Mouse (Mus musculus) kidney, adult 11 months (tissue): ENCODE measurements around the gene Tmem163.
A peak's percentile ranks its signal among the peaks of the same experiment; 100 is the strongest.

Source experiments
- DNase-seq: peaks from one replicate; pipeline ENCODE4 v3.0.0; 2022

Tmem163 gene

DNA sequence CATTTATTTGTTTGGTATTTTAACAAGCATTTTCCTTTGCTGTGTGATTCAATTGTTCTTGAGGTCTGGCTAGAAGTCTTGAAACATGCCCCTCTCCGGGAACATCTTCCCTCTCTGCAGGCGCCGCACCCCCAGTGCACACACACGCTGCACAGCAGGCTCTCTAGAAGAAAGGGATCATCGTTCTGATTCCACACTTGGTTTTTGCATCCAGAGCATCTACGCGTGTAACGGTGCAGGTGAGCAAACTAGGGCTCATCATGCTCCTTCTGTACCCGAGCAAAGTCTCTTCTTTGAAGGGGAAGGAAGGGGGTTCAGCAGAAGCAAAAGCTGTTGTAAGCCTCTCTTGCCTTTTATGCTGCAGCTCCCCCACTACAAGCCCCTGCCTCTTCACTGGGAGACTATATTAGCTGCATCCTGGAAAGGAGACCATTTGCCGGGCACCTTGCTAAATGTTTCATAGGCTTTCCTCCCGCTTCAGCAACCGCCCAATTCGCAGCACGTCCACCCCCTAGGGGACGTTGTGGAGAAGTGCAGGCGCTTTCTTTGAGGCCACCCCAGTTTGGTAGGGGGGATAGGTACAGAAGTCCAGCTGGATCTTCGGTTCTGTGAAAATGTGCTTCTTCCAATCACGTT is at the start of gene Tmem163:
Tmem163 (minus strand) TSS at position 51 of the 636 bp plus-strand sequence.
- DNase-seq = no peak

DNA sequence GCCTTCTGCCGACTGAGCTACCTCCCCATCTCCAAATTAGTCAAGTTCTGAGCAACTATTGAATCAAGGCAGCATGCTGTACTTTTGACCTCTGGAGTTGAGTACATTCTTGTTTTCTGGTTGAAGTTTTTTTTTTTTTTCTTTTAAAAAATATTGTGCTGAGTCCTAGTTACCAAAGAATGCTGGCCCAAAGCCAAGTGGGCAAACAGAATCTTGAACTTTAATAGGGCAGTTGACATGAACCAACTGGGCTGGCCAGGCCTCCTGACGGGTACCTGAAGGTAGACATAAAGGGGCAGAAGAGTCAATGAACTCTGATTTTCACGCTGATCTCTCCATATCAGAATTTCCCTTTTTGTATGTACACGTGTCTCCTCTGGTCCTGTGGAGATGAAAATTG is 49.7 kb upstream of the Tmem163 start, which contains the start of gene Acmsd:
Acmsd (plus strand) TSS at position 318 of the 400 bp plus-strand sequence.
- peak; percentile 80 for DNase-seq

DNA sequence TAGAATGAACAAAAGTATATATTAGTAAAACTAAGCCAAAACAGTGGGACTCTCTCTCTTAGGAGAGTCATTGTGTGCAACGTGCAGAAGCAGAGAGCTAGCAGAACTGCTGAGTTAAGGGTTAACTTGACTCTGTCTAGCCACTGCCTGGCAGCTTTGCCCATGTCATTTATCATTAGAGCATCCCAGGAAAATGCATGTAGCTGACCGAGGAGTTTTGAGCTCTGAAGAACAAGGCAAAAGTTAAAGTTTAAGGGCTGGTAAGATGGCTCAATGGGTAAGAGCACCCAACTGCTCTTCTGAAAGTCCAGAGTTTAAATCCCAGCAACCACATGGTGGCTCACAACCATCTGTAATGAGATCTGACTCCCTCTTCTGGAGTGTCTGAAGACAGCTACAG is 44.2 kb upstream of the Tmem163 start:
- DNase-seq = peak; percentile 79

DNA sequence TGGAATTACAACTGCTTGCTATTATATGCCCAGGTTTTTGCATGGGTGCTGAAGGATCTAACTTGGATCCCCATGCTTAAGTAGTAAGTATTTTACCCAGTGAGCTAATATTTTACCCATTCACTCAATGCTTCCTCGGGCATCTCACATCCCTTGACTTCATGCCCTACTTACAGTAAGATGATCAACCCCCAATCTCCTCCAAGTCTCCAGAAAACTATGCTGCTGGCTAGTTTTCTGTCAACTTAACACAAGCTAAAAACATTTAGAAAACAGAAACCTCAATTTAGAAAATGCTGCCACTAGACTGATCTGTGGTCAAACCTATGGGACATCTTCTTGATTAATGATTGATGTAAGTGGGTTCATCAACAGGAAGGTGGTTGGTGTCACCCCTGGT is 38.9 kb upstream of the Tmem163 start:
- DNase-seq = no peak

DNA sequence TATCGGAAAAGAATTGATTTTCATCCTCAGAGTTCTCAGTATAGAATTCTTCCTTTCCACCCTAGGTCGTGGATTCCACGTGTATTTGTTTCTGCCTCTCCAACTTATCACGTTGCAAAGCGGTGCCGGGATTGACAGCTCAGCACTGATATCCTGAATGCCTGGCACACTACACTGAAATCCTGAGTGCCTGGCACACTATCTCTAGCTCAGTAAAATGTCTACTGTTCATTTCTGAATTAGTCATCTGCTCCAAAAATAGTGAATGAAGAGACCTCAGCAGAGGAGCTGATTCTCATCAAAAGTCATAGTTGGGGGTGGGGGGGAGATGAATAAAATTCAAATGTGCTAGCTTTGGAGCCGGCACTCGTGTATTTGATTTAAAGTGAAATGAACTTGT is 37.1 kb upstream of the Tmem163 start:
- no peak for DNase-seq

DNA sequence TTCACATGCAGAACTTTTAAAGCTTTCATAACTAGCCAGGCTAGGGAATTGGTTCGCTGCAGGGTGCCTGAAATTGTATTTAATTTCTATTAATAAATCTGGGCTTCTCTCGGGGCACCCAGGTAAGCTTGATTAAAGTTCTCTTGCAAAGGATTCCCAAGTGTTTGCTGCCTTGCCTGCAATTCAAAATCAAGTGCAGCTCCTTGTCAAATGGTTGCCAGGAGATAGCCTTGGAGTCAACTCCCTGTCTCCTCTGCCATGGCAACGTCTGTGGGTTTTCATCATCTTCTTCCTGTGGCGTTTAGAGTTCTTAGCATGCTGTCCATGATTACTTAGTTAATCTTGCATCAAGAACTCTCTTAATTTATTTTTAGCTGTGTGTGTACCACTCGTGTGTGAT is 26.9 kb upstream of the Tmem163 start:
- no peak for DNase-seq

DNA sequence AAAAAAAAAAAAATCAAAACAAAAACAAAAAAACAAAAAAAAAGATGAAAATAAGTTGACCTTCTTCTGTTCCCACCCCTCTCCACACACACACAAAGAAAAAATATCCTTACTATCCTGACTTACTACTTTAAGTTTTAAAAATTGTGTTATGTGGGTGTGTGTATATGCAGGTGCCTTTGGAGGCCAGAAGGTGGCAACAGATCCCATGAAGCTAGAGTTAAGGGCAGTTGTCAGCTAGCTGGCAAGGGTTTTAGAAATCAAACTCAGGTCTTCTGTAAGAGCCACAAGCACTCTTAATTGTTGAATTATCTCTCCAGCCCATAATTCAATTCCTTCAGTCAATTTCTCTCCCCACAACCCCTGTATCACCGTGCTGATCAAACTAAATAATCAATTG is 22.8 kb upstream of the Tmem163 start:
- DNase-seq = no peak

DNA sequence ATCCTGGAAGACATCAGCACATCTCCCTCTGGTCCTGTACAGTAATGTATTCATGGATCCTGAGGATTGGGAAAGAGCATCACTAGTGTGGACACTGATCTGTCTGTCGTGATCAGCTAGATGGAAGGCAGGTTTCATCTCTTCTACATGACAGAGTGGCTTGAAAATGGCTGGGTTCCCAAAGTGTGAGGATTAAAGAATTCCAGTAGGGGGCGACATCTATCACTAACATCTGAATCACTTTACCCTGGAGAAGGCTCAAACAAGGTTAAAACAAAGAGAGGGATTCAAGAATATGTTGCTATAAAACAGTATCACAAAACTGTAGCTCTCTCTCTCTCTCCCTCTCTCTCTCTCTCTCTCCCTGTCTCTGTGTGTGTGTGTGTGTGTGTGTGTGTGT is 17.2 kb upstream of the Tmem163 start:
- DNase-seq = no peak

DNA sequence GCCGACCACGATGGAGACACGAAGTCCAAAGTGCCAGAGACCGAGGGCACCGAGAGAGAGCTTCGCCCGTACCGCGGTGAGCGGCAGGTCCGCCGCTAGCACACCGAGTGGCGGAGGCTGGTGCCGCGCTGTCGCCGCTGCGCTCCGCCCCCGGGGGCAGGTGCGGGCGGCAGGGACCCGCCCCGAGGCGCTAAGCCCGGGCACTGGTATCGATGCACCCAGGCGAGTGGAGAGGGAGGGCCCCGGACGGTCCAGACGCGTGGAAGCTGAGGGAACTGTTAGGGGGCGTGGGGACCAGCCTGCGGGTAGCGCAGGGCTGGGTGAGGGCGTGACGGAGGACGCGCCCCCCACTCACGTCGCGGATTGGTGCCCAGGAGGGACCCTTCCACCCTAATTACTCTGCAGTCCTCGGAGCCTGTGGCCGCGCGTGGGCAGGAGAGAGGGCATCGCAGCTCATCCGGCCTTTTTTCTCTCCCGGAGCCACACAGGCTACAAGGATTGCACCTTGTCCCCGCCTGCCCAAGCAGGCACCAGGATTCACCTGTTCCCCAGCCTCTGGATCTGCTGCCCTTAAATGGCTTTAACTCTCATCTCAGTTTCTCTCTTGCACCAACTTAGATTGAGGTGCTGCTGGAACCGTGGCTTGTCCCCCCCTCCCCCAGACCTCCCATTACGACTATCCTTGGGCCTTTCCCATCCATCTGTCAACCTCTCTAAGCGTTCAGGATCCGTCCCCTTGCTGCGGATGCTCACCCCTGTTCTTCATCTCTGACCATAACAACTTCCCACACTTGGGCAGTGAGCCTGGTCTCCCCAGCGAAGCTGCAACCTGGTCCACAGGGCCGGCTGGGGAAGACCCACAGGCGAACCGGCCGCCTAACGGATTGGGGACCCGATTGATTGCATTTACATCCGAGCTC is 1.4 kb downstream of the Tmem163 start:
- peak; percentile 18 for DNase-seq

DNA sequence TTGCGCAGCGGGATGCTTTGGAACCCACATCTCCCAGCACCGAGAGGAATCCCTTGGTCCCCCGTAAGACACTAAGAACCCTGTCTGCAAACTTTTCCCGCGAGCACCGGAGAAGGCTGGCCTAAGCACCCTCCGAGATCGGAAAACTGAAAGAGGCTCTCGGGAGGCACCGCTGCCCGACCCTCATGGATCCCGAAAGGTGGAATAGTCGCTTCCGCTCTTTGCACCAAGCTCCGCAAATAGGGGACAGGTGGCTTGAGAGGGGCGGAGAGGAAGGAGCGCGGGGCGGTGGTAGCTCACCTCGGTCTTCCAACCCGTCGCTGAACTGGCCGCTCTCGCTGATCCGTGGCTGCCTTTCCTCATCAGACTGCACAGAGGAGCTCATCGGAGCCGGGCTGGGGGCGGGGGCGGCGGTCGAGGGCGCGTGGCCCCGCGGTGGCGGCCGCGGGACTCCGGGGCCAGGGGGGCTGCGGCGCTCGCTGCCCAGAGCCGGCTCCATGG is 2.2 kb downstream of the Tmem163 start:
- DNase-seq = no peak

DNA sequence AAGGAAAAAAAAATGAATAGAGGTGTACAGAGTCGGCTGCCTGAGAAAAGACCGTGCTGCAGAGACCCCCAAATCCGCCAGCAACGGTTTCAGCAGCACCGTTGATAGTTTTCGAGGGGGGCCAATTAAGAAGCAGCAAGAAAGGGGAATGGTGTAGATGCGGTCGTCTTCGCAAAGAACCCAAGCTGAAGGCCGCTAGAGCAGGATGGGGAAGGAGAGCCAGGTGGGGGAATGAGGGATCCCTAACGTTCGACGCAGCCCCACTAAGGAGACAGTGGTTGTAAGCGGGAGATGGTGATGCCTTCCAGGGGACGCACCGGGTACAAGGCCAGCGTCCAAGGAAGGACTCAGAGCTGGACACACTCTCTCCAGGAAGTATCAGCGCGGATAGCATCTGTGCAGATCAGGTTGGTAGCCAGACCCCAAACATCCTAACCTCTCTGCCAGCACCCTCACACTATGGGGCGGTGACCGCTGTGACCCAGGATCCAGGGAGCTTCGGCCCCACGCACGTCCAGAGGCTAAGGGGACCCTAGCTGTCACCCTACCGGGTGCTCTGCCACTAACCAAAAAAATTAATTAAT is 2.7 kb downstream of the Tmem163 start:
- no peak for DNase-seq

DNA sequence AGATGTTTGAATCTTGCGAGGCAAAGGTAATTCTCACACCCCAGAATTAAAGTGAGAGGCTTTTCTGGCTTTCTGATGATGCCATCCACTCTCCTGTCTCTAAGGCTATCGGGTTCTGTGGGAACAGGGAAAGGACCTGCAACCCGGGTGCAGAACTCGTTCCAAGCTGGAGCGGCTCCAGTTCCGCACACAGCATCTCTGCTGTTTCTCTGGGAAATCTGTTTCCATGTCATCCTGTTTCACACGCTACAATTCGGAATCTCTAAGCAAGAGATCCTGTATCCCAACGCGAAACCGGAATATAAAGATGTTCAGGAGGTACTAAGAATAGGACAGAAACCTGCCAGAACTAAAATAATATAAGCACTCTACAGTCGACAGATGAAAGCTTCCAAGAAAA is 3.2 kb downstream of the Tmem163 start:
- DNase-seq = no peak

DNA sequence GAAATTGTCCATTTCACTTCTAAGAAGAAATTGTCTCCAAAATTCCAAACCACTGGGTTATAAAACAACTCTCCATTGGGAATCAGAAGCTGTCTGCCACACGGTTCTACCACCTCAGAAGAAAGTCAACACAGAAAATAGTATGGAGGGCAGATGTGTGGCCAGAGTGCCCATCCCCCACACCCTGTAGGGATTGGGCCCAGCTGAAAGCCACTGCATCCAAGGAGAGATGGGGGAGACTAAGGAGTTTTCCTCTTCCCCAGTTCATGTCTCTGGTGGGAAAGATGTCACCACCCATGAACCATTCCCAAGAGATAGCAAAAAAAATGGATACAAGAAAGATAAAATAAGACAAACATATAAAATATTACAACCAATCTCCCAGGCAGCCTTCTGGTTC is 4.1 kb downstream of the Tmem163 start:
- DNase-seq = no peak

DNA sequence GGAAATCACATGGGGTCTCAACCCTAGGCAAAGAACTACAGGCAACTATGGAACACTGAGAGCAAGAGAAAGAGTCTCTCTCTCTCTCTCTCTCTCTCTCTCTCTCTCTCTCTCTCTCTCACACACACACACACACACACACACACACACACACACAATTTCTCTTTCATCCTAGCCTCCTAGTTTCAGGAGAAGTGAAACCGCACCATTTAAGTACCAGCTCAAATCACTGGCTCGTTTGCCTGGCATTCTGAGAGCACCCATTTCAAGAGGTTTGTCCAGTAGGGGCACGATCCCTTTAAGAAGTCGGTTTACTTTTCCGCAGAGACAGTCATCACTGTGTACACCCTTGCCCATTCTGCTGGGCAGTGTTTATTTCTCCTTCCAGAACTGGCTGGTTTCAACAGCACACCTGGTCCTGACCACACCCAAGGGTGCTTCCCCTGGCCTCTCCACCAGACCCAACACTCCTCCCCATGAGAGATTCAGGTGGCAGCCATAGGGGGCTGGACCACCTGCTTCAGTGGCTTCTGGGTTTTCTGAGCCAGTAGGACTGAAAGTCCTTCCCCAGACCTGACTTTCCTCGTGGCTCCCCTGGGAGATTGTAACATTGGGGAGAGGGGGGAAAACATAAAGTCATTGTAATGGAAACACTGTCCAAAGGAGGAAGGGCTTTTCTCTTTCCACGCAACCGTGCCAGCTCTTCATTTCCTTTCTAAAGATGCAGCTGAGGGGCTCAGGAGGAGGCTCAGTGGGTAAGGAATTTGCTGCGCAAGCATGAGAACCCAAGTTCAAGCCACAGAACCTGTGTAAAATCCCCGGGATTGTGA is 5.9 kb downstream of the Tmem163 start:
- DNase-seq = no peak

DNA sequence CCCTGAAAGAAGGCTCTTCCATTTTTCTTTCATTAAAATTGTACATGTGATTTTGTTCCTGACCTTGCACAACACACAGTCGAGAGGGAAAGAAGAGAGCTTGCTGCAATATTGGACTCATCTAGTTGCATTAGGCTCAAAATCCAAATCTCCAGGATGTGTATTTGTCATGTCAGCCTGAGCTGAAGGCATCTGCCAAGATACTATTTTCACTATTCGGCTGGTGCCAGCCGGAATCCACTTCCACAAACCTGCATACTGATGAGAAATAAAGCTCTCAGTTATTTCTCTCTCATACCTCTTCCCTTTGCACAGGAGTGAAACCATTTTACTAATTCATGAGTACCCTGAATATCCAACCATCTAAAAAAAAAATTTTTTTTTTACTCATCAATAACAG is 11.2 kb downstream of the Tmem163 start:
- DNase-seq = no peak

DNA sequence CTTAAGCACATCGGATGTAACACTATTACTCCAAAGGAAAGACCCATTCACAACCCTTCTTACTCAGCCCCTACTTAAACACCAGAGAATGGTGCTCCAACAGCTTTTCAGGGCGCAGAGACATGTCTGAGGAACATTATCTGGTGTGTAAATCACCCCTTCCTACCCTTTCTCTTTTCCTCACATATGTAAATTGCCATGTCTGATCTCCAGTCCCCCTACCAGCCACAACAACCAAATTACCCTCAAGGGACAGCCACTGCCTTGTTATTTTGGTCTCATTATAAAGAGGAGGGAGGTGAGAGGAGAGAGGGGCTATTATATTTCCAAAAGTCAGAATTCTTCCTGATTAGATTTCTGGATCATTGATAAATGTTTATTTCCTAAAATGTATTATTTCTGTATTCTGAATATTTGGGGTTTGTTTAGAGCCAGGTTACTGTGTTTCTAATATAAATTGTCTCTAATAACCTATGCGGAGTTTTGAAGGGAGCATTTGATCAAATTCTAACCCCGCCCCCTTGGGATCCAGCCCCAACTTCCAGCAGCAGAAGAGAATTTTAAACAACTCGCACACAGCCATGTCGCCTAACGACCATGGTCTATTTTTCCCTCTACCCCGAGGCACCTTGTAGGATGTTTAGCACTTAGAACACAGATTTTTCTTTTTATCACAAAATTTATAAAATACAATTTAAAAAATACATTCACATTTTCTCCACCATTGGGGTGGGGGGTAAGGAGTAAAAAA is 12.1 kb downstream of the Tmem163 start:
- no peak for DNase-seq

DNA sequence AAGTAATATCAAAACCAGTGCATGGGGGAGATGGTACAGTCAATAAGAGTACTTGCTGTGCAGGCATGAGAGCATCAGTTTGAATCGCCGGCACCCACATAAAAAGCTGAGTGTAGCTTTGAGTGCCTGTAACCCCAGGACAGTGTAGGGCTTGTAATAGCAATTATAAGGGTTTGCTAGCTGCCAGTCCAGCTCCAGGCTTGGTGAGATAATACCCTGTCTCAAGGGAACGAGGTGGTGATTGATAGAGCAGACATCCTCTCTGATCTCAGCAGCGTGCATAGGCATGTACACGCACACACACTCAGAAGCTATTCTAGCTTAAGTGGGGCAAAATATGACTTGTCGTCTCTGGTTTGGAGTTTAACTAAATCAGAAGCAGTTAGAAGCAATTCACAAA is 13.1 kb downstream of the Tmem163 start:
- no peak for DNase-seq

DNA sequence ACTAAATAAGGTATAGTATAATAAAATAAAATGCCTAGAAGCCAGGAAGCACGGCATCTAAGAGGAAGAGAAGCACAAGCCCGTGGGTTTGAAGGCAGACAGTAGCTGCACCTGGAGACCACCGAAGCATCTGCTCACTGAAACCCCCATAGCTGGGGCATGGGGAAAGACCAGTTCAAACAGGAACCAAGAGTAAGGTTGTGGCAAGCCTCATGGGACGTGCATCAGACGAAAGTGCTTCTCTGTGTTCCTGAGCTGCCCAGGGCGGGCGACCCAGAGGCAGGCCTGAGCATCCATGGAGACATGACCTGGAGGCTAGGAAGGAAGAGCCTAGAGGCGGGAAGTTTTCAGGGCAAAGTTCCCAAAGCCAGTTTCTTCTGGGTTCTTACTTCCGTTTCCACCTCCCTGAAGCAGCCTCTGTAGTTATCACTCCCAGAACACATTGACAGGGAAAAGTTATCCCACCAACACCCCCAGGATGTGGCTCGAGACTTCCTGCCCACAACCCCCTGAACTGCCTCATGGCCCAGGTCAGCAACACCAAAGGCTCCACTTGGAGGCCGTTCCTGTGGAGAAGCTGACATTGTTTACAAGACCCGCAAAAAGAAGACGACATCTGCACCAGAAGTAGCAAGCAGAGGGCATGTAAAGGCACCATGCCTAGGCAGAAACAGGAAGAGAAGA is 16.8 kb downstream of the Tmem163 start:
- no peak for DNase-seq

DNA sequence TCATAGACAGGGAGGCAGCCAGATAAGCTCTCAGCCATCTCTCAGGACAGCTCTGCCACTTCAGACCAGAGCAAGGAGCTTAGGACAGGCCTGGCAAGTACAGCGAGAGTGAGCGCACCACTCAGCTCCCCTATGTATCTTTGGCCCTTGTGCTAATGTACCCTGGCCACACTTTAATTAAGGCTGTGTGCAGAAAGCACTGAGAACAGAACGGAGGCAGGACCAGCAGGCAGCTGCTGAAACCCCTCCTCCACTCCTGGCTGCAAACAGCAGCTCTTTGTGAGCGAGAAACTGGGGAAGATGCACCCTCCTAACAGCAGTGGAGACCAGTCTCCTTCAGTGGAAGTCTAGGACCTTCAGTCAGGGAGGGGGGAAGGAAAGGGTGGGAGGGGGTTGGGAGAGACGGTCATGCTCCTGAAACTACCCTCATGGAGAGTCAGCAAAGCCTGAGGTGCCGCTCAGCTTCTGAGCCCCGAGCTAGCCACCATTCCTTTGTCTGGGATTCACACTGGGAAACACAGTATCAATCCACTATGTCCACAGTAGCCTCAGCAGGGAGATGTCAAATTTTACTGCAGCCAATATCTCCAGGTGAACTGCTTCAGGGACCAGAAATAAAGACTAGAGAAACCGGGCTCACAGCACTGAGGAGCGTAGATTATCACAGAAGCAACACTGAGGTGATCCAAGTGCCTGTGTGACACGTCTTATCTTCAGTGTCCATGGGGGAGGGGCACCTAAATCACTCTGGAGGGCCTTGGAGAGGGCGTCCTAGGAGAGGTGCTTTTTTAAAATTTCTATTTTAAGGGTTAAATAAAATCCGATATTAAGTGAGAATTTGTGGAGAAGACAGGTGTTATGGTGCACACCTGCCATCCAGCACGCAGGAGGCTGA is 18.0 kb downstream of the Tmem163 start:
- no peak for DNase-seq

DNA sequence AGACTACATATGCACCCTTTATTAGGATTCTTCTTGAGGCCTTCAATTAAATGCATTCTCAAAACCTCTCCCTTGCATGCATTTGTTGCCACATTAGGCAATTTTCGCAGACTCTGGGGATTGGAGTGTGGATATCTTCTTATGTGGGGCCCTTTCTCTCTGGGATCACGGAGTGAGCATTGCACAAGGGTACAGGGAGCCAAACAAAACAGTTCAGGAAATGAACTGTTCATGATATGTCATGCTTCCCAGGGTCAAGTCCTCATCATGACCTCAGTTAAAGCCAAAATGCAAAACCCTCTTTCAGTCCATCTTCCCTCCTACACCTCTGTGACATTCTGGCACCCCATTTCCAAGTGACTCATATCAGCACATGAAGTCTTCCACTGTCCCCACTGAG is 27.8 kb downstream of the Tmem163 start:
- DNase-seq = no peak
